Mouse (Mus musculus) liver, postnatal 0 days (tissue): Measurements from ENCODE around the gene Gm43191.

Source experiments
- CTCF ChIP-seq: sonication (generic); IDR thresholded peaks from 2 replicates; pipeline ENCODE4 v1.5.1; 2016; ENCODE audit warnings: antibody characterized with exemption, low read depth
- EP300 ChIP-seq: IDR thresholded peaks from 2 replicates; pipeline ENCODE4 v1.6.1; 2016; ENCODE audit warnings: antibody characterized with exemption, low read depth, mild to moderate bottlenecking

DNA sequence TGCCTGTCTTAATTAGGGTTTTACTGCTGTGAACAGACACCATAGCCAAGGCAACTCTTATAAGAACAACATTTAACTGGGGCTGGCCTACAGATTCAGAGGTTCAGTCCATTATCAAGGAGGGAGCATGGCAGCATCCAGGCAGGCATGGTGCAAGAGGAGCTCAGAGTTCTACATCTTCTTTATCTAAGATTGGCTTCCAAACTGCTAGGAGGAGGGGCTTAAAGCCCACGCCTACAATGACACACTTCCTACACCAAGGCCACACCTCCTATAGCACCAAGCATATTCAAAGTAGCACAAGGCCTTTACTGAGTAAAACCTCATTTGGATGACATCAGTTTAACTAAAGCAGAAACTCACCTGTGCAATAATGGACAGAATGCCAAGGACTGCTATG is 41.0 kb downstream of the Gm43191 start:
- TF ChIP-seq CTCF (no peak), EP300 (no peak)
